Mouse (Mus musculus) CH12.LX (cell line): Measurements from ENCODE around the gene Gm20388. TPM values are rescaled to one million over a fixed set of nuclear protein-coding genes. Genes with fewer than 3 reads are reported as not detected.

Experiments
- DNase-seq: peaks from one replicate; pipeline ENCODE4 v3.0.0-alpha.2; 2013; ENCODE audit errors: extremely low read depth
- H3K27ac ChIP-seq: 2 replicates; pipeline ENCODE4 v1.5.1; 2012; ENCODE audit warnings: low read depth, mild to moderate bottlenecking, control low read depth, moderate library complexity; ENCODE audit not compliant: insufficient read depth
- H3K27me3 ChIP-seq: replicated peaks from 2 replicates; pipeline ENCODE3; 2012; ENCODE audit warnings: inconsistent platforms
- H3K36me3 ChIP-seq, 2 experiments: replicated peaks in 1 of 2; 2 replicates each; pipeline versions ENCODE3 to v1.6.1; 2012; ENCODE audit warnings: inconsistent platforms in 1 of 2, low read length in 1 of 2, mild to moderate bottlenecking in 1 of 2, mixed read lengths in 1 of 2, moderate library complexity in 1 of 2; ENCODE audit not compliant: control insufficient read depth in 1 of 2, insufficient read depth in 1 of 2
- H3K4me1 ChIP-seq, 2 experiments: 2 replicates each; pipeline ENCODE4 v1.6.1; 2012; ENCODE audit warnings: inconsistent platforms in 1 of 2, moderate library complexity in 1 of 2; ENCODE audit not compliant: insufficient read depth in 2 of 2, control insufficient read depth in 1 of 2
- H3K4me2 ChIP-seq: 2 replicates; pipeline ENCODE4 v1.6.1; 2012; ENCODE audit warnings: low read depth, mild to moderate bottlenecking, control low read depth; ENCODE audit not compliant: poor library complexity, insufficient read depth, severe bottlenecking
- H3K4me3 ChIP-seq, 3 experiments: fragments of 150-350 bp in 1 of 3; sonication (generic) in 1 of 3; replicated peaks in 1 of 3; 2 replicates each; pipeline versions ENCODE3 to v1.5.1; 2011 to 2012; ENCODE audit warnings: low read depth in 2 of 3, low read length in 2 of 3, mild to moderate bottlenecking in 2 of 3, moderate library complexity in 2 of 3, control low read depth in 1 of 3, improper control_type of control experiment in 1 of 3, inconsistent platforms in 1 of 3, mixed read lengths in 1 of 3; ENCODE audit not compliant: poor library complexity in 1 of 3
- H3K79me2 ChIP-seq: replicated peaks from 2 replicates; pipeline ENCODE4 v1.6.1; 2012; ENCODE audit warnings: mild to moderate bottlenecking, moderate library complexity; ENCODE audit not compliant: control insufficient read depth, poor library complexity, insufficient read depth, severe bottlenecking; ENCODE audit errors: extremely low read depth
- H3K9ac ChIP-seq: 2 replicates; pipeline ENCODE4 v1.6.1; 2012; ENCODE audit warnings: low read depth, mild to moderate bottlenecking, control low read depth, moderate library complexity; ENCODE audit not compliant: insufficient read depth
- H3K9me3 ChIP-seq: replicated peaks from 2 replicates; pipeline ENCODE3; 2012; ENCODE audit warnings: low read length, inconsistent platforms, mixed read lengths
- BHLHE40 ChIP-seq: IDR thresholded peaks from 2 replicates; pipeline ENCODE4 v1.6.1; 2011; ENCODE audit warnings: mild to moderate bottlenecking, low read depth, low read length, improper control_type of control experiment
- CHD1 ChIP-seq: IDR thresholded peaks from 2 replicates; pipeline ENCODE4 v1.6.1; 2012; ENCODE audit warnings: low read depth, low read length, improper control_type of control experiment, inconsistent platforms
- E2F4 ChIP-seq: IDR thresholded peaks from 2 replicates; pipeline ENCODE4 v1.6.1; 2011; ENCODE audit warnings: low read depth, low read length, improper control_type of control experiment; ENCODE audit not compliant: insufficient replicate concordance
- ELF1 ChIP-seq: IDR thresholded peaks from 2 replicates; pipeline ENCODE4 v1.6.1; 2014; ENCODE audit warnings: low read depth, mild to moderate bottlenecking, inconsistent platforms, low read length, improper control_type of control experiment
- GABPA ChIP-seq: IDR thresholded peaks from 2 replicates; pipeline ENCODE4 v1.6.1; 2012; ENCODE audit warnings: low read depth, low read length, improper control_type of control experiment, inconsistent platforms; ENCODE audit not compliant: insufficient replicate concordance
- HCFC1 ChIP-seq: IDR thresholded peaks from 2 replicates; pipeline ENCODE4 v1.6.1; 2012; ENCODE audit warnings: low read depth, mild to moderate bottlenecking, inconsistent platforms, low read length, improper control_type of control experiment
- IRF4 ChIP-seq: IDR thresholded peaks from 2 replicates; pipeline ENCODE4 v1.6.1; 2014; ENCODE audit warnings: low read depth, mild to moderate bottlenecking, inconsistent platforms, low read length, improper control_type of control experiment
- JUN ChIP-seq: IDR thresholded peaks from 2 replicates; pipeline ENCODE4 v1.6.1; 2011; ENCODE audit warnings: low read depth, mild to moderate bottlenecking, low read length, improper control_type of control experiment, moderate library complexity; ENCODE audit not compliant: insufficient read depth
- KAT2A ChIP-seq: IDR thresholded peaks from 2 replicates; pipeline ENCODE4 v1.6.1; 2012; ENCODE audit warnings: low read length, improper control_type of control experiment, inconsistent platforms; ENCODE audit not compliant: insufficient replicate concordance
- MAX ChIP-seq: IDR thresholded peaks from 2 replicates; pipeline ENCODE4 v1.6.1; 2011; ENCODE audit warnings: low read length, improper control_type of control experiment
- MAZ ChIP-seq: IDR thresholded peaks from 2 replicates; pipeline ENCODE4 v1.6.1; 2012; ENCODE audit warnings: low read depth, mild to moderate bottlenecking, inconsistent platforms, low read length, improper control_type of control experiment, moderate library complexity
- MYC ChIP-seq: IDR thresholded peaks from 2 replicates; pipeline ENCODE4 v1.6.1; 2011; ENCODE audit warnings: low read depth, mild to moderate bottlenecking, improper control_type of control experiment, low read length
- NELFE ChIP-seq: IDR thresholded peaks from 2 replicates; pipeline ENCODE4 v1.6.1; 2011; ENCODE audit warnings: low read depth, low read length, improper control_type of control experiment
- PAX5 ChIP-seq: IDR thresholded peaks from 2 replicates; pipeline ENCODE4 v1.6.1; 2012; ENCODE audit warnings: low read length, inconsistent platforms, mixed read lengths
- RAD21 ChIP-seq: IDR thresholded peaks from 2 replicates; pipeline ENCODE4 v1.6.1; 2011; ENCODE audit warnings: low read depth, mild to moderate bottlenecking, low read length, improper control_type of control experiment, moderate library complexity
- RCOR1 ChIP-seq: conservative IDR thresholded peaks from 2 replicates; pipeline ENCODE4 v1.6.1; 2012; ENCODE audit warnings: low read depth, mild to moderate bottlenecking, inconsistent platforms, low read length, improper control_type of control experiment
- UBTF ChIP-seq: IDR thresholded peaks from 2 replicates; pipeline ENCODE4 v1.6.1; 2012; ENCODE audit warnings: low read depth, mild to moderate bottlenecking, inconsistent platforms, low read length, improper control_type of control experiment, moderate library complexity
- USF2 ChIP-seq: conservative IDR thresholded peaks from 2 replicates; pipeline ENCODE4 v1.6.1; 2011; ENCODE audit warnings: low read depth, low read length, improper control_type of control experiment
- ZMIZ1 ChIP-seq: IDR thresholded peaks from 2 replicates; pipeline ENCODE4 v1.6.1; 2012; ENCODE audit warnings: low read depth, mild to moderate bottlenecking, inconsistent platforms, low read length, improper control_type of control experiment
- ZNF384 ChIP-seq: IDR thresholded peaks from 2 replicates; pipeline ENCODE4 v1.6.1; 2012; ENCODE audit warnings: low read depth, low read length, improper control_type of control experiment, inconsistent platforms
- dilution Hi-C: fragments of 300-500 bp; cut with MboI; formaldehyde crosslinking; loops from 2 replicates; pipeline ENCODE4 v1.14.3; 2020; ENCODE audit warnings: low sequenced_read_pairs; ENCODE audit not compliant: extremely low pct_unique_long_range_greater_than_20kb, extremely low pct_ligation_motif_present
- in situ Hi-C: fragments of 300-500 bp; cut with MboI; formaldehyde crosslinking; loops from 3 replicates; pipeline ENCODE4 v1.14.3; 2019; ENCODE audit warnings: low sequenced_read_pairs, low pct_ligation_motif_present, low pct_unique_long_range_greater_than_20kb, mixed read lengths
- polyA plus RNA-seq: library from polyadenylated mRNA; unstranded; fragments of >175 nt; gene quantifications from 2 replicates; pipeline ENCODE4 v1.2.1, GENCODE M21; 2012; ENCODE audit warnings: low read depth; ENCODE audit not compliant: insufficient read length
- total RNA-seq, 2 experiments: library from RNA; depleted of rRNA; stranded (reverse); fragments of 300-350 nt in 1 of 2; fragments of >200 nt in 1 of 2; gene quantifications; 2 replicates each; pipeline ENCODE4 v1.2.3; 2012 to 2014

The Gm20388 gene
- total and polyA plus RNA-seq, 3 experiments = 14.8 to 26.3 (median 22.2) TPM

DNA sequence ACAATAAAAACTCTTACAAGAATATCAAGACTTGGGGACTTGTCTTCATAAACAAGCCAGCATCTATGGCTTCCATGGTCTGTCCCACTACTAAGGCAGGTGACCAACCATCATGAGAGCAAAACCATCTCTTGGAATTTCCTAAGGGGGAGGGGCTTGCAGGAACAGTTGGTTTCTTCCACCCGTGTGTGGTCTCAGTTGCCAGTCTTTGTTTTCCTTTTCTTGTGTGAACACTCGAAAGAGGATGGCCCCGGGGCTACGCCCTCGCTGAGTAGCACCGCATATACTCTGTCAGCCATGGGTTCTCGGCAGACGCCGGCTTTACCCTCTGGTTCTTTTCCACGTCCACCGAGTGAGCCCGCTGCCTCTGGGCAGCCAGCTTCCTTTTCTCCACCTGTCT, 3931.4 kb downstream of the Gm20388 start:
- in situ Hi-C loops (no loop called here), dilution Hi-C loops (no loop called here)
- TF ChIP-seq USF2 (no peak), MAZ (no peak), BHLHE40 (no peak), JUN (no peak), ZMIZ1 (no peak), MYC (no peak), CHD1 (no peak), PAX5 (no peak), RAD21 (no peak), IRF4 (no peak), E2F4 (no peak), KAT2A (no peak), RCOR1 (no peak), HCFC1 (no peak), MAX (no peak), ELF1 (no peak), UBTF (no peak), NELFE (no peak), ZNF384 (no peak)
- no peak overlapping the region for H3K9ac ChIP-seq
- H3K4me3 ChIP-seq = no peak overlapping the region
- no peaks in the 10 kb centered on the region for H3K27me3 ChIP-seq
- no peaks in the 10 kb centered on the region for H3K79me2 ChIP-seq
- no peaks in the 10 kb centered on the region for H3K9me3 ChIP-seq
- peaks cover 0 to 16% of the 10 kb centered on the region in 2 experiments; a peak in 3 of 4 replicates for H3K4me1 ChIP-seq
- no peak overlapping the region for H3K4me2 ChIP-seq
- DNase-seq = no peak
- H3K27ac ChIP-seq = no peak overlapping the region
- peaks cover 5 to 61% of the 10 kb centered on the region in 2 experiments for H3K36me3 ChIP-seq

DNA sequence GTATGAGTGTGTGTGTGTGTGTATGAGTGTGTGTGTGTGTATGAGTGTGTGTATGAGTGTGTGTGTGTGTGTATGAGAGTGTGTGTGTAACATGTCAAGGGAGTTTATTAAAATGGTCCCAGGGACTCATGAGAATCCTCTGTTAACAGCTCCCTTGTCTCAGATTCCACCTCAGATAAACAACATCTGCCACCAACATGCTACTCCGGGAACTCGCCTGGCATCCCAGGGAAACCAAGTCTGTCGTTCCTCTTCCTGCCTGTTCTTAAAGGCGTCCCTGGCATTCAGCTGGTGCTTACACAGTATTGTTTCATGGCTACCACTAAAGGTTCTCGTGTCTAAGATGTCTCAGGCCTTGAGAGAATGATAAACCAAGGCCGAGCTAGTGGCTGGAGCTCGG, 3933.7 kb downstream of the Gm20388 start:
- dilution Hi-C loops (no loop called here), in situ Hi-C loops (no loop called here)
- Histone ChIP-seq H3K4me3 (no peak overlapping the region), H3K9ac (no peak overlapping the region), H3K79me2 (no peaks in the 10 kb centered on the region), H3K4me2 (no peak overlapping the region), H3K4me1 (peaks cover 3 to 27% of the 10 kb centered on the region in 2 experiments; a peak in 3 of 4 replicates), H3K27me3 (no peaks in the 10 kb centered on the region), H3K9me3 (no peaks in the 10 kb centered on the region), H3K27ac (no peak overlapping the region), H3K36me3 (peaks cover 5 to 52% of the 10 kb centered on the region in 2 experiments)
- no peak for DNase-seq
- TF ChIP-seq GABPA = no peak
